Mouse (Mus musculus): ENCODE data around the gene Esrrb. TPM values are rescaled to one million over a fixed set of nuclear protein-coding genes. Genes with fewer than 3 reads are reported as not detected.

The Esrrb gene
- polyA plus RNA-seq, 2 experiments: 0.61 to 1.8 TPM

DNA sequence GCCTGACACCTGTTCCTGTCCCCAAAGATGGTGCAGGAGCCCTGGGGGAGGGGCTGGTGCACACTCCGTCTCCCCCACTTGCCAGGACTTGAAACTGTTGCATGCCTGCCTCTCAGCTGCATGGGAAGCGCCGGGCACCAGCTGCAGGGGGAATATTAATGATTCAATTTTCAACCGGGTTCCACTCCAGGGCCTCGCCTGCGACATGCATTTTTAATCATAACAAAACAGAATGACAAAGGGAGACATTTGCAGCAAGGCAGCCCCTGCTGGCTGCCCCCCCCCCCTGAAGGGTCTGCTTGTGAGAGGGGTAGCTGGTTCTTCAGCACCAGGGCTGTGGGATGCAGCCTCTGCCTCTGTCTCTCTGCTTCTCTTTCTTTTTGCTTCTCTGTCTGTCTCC, 22.9 kb downstream of the Esrrb start:
- DNase-seq (ENCODE audit: low spot score): no peak
- Histone ChIP-seq H3K4me1 (ENCODE audit: control insufficient read depth, insufficient read depth, low read length) (no peaks in the 10 kb centered on the region), H3K9ac (ENCODE audit: low read depth, low read length, severe bottlenecking) (no peak overlapping the region), H3K4me3 (replicated peaks; ENCODE audit: low read length) (no peak overlapping the region), H3K4me2 (replicated peaks; ENCODE audit: low read depth, low read length, severe bottlenecking) (no peak overlapping the region), H3K36me3 (ENCODE audit: control insufficient read depth, insufficient read depth, low read length) (no peaks in the 10 kb centered on the region), H3K27me3 (ENCODE audit: control insufficient read depth, insufficient read depth, low read length) (no peaks in the 10 kb centered on the region), H3K9me3 (ENCODE audit: control insufficient read depth, low read length) (no peaks in the 10 kb centered on the region), H3K27ac (replicated peaks; ENCODE audit: low read depth, low read length) (no peak overlapping the region)
- 10% methylated on average over 6 of the region's 6 CpGs for WGBS
- ATAC-seq (ENCODE audit: low FRiP score, low read depth): no peak
- no peak for TF ChIP-seq POLR2A (IDR thresholded peaks at IDR 0.05; ENCODE audit: borderline replicate concordance, extremely low read depth, insufficient read depth, insufficient read length)

DNA sequence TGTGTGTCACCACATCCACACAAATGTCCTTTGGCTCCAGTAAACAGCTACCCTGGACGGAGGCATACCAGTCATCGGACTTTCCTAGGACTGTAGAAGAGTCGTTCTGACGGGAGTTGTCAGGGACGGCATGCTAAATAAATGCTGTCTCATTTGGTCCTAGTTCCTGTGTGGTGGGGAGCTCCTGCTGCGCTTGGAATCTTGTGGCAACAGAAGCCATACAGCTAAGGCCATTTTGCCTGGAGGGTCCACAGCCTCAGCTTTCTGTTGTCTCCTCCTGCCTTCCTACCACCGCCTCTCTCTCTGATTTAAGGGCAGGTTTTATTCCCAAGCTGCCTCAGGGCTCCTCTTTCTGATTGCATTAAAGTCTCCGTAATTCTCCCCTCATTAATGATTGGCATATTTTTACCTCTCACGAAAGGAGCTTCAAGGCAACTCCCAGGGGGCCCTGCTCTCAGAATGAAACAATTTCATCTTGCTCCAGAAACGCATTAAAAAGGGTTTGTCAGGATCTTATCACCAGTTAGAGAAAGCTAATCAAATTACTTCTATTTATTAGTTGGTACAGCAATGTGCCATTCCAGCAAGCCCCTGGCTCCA, 26.9 kb downstream of the Esrrb start:
- no peak overlapping the region for H3K27ac ChIP-seq (replicated peaks; ENCODE audit: low read depth, low read length)
- H3K9me3 ChIP-seq (ENCODE audit: control insufficient read depth, low read length): no peaks in the 10 kb centered on the region
- H3K4me1 ChIP-seq (ENCODE audit: control insufficient read depth, insufficient read depth, low read length): no peaks in the 10 kb centered on the region
- no peaks in the 10 kb centered on the region for H3K27me3 ChIP-seq (ENCODE audit: control insufficient read depth, insufficient read depth, low read length)
- 44% methylated on average over 10 of the region's 10 CpGs for WGBS
- H3K4me2 ChIP-seq (replicated peaks; ENCODE audit: low read depth, low read length, severe bottlenecking): no peak overlapping the region
- ATAC-seq (ENCODE audit: low FRiP score, low read depth) (no peak), DNase-seq (ENCODE audit: low spot score) (no peak)
- no peak overlapping the region for H3K4me3 ChIP-seq (replicated peaks; ENCODE audit: low read length)
- H3K9ac ChIP-seq (ENCODE audit: low read depth, low read length, severe bottlenecking): no peak overlapping the region
- no peaks in the 10 kb centered on the region for H3K36me3 ChIP-seq (ENCODE audit: control insufficient read depth, insufficient read depth, low read length)
- no peak for TF ChIP-seq POLR2A (IDR thresholded peaks at IDR 0.05; ENCODE audit: borderline replicate concordance, extremely low read depth, insufficient read depth, insufficient read length)

DNA sequence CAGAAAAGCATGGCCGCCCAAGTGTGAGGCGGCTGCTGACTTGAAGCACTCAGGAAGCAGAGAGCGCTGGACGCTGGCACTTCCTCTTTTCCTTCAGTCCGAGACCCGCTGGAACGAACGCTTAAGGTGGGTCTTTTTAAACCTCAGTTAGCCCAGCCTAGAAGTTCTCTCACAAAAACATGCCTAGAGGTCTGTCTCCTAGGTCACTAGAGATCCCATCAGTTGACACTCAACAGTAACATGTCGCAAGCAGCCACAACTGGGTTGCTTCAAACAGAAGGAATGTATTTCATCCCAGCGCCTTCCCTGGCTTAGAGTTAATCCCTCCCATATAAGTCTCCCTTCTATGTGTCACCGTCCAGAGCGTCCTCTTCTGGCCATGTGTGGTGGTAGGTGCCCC, 33.9 kb downstream of the Esrrb start:
- WGBS: 84% methylated on average over 12 of the region's 12 CpGs
- Histone ChIP-seq H3K4me3 (replicated peaks; ENCODE audit: low read length) (no peak overlapping the region), H3K27ac (replicated peaks; ENCODE audit: low read depth, low read length) (no peak overlapping the region), H3K4me2 (replicated peaks; ENCODE audit: low read depth, low read length, severe bottlenecking) (no peak overlapping the region), H3K9ac (ENCODE audit: low read depth, low read length, severe bottlenecking) (no peak overlapping the region), H3K9me3 (ENCODE audit: control insufficient read depth, low read length) (no peaks in the 10 kb centered on the region), H3K36me3 (ENCODE audit: control insufficient read depth, insufficient read depth, low read length) (no peaks in the 10 kb centered on the region), H3K4me1 (ENCODE audit: control insufficient read depth, insufficient read depth, low read length) (no peaks in the 10 kb centered on the region), H3K27me3 (ENCODE audit: control insufficient read depth, insufficient read depth, low read length) (no peaks in the 10 kb centered on the region)
- TF ChIP-seq POLR2A (IDR thresholded peaks at IDR 0.05; ENCODE audit: borderline replicate concordance, extremely low read depth, insufficient read depth, insufficient read length): no peak
- DNase-seq (ENCODE audit: low spot score) (no peak), ATAC-seq (ENCODE audit: low FRiP score, low read depth) (no peak)

GRCm38 (mm10) chr12:86395326-86395725, 34.4 kb downstream of the Esrrb start:
- no peaks in the 10 kb centered on the region for H3K27me3 ChIP-seq (ENCODE audit: control insufficient read depth, insufficient read depth, low read length)
- ATAC-seq (ENCODE audit: low FRiP score, low read depth): no peak
- H3K4me1 ChIP-seq (ENCODE audit: control insufficient read depth, insufficient read depth, low read length): no peaks in the 10 kb centered on the region
- no peak overlapping the region for H3K4me2 ChIP-seq (replicated peaks; ENCODE audit: low read depth, low read length, severe bottlenecking)
- H3K4me3 ChIP-seq (replicated peaks; ENCODE audit: low read length): no peak overlapping the region
- DNase-seq (ENCODE audit: low spot score): no peak
- H3K36me3 ChIP-seq (ENCODE audit: control insufficient read depth, insufficient read depth, low read length): no peaks in the 10 kb centered on the region
- H3K9me3 ChIP-seq (ENCODE audit: control insufficient read depth, low read length): no peaks in the 10 kb centered on the region
- TF ChIP-seq POLR2A (IDR thresholded peaks at IDR 0.05; ENCODE audit: borderline replicate concordance, extremely low read depth, insufficient read depth, insufficient read length): no peak
- H3K27ac ChIP-seq (replicated peaks; ENCODE audit: low read depth, low read length): no peak overlapping the region
- WGBS: 58% methylated on average over 7 of the region's 7 CpGs
- H3K9ac ChIP-seq (ENCODE audit: low read depth, low read length, severe bottlenecking): no peak overlapping the region

- no peaks in the 10 kb centered on the region for H3K9me3 ChIP-seq (ENCODE audit: control insufficient read depth, low read length)
- no peak overlapping the region for H3K9ac ChIP-seq (ENCODE audit: low read depth, low read length, severe bottlenecking)
- no peak for TF ChIP-seq POLR2A (IDR thresholded peaks at IDR 0.05; ENCODE audit: borderline replicate concordance, extremely low read depth, insufficient read depth, insufficient read length)
- H3K36me3 ChIP-seq (ENCODE audit: control insufficient read depth, insufficient read depth, low read length): no peaks in the 10 kb centered on the region
- DNase-seq (ENCODE audit: low spot score) (no peak), ATAC-seq (ENCODE audit: low FRiP score, low read depth) (no peak)
- peaks cover 7% of the 10 kb centered on the region; the same call in 1 of the 2 replicates for H3K27me3 ChIP-seq (ENCODE audit: control insufficient read depth, insufficient read depth, low read length)
- no peak overlapping the region for H3K27ac ChIP-seq (replicated peaks; ENCODE audit: low read depth, low read length)
- no peak overlapping the region for H3K4me2 ChIP-seq (replicated peaks; ENCODE audit: low read depth, low read length, severe bottlenecking)
- no peaks in the 10 kb centered on the region for H3K4me1 ChIP-seq (ENCODE audit: control insufficient read depth, insufficient read depth, low read length)
- H3K4me3 ChIP-seq (replicated peaks; ENCODE audit: low read length): no peak overlapping the region
- 17% methylated on average over 8 of the region's 8 CpGs for WGBS
Measured at GRCm38 (mm10) chr12:86398762-86399161, 37.8 kb downstream of the Esrrb start.
